Mouse (Mus musculus) frontal cortex, postnatal 14 days (tissue): Measurements from ENCODE around the gene Pxt1.
"Not testable (repeated sequence)": the region's sequence is repeated elsewhere in the genome, so short reads cannot be mapped to it uniquely, and the experiment has no call there.

Source experiments
- DNase-seq, 2 experiments: peaks; one replicate each; pipeline ENCODE4 v3.0.0; 2022; ENCODE audit warnings: low spot score in 2 of 2

Gene Pxt1

GRCm38 (mm10) chr17:28943740-28944139, at the start of gene Pxt1:
Pxt1 (minus strand) TSS chr17:28943840.
- DNase-seq = no peak

GRCm38 (mm10) chr17:28993004-28993403, 49.4 kb upstream of the Pxt1 start:
- DNase-seq = not testable (repeated sequence)

GRCm38 (mm10) chr17:28992105-28992504, 48.5 kb upstream of the Pxt1 start:
- no peak for DNase-seq

- no peak for DNase-seq
Measured at GRCm38 (mm10) chr17:28991286-28991685, 47.6 kb upstream of the Pxt1 start.

GRCm38 (mm10) chr17:28990060-28990459, 46.4 kb upstream of the Pxt1 start:
- no peak for DNase-seq

GRCm38 (mm10) chr17:28988996-28989395, 45.4 kb upstream of the Pxt1 start:
- no peak for DNase-seq

- DNase-seq = no peak
Measured at GRCm38 (mm10) chr17:28988291-28988690, 44.7 kb upstream of the Pxt1 start.

- no peak for DNase-seq
Measured at GRCm38 (mm10) chr17:28987713-28988112, 44.1 kb upstream of the Pxt1 start.

GRCm38 (mm10) chr17:28986833-28987232, 43.2 kb upstream of the Pxt1 start:
- DNase-seq = no peak

GRCm38 (mm10) chr17:28984724-28985420, 41.2 kb upstream of the Pxt1 start:
- no peak for DNase-seq

GRCm38 (mm10) chr17:28982591-28982990, 39.0 kb upstream of the Pxt1 start:
- DNase-seq = no peak

GRCm38 (mm10) chr17:28981081-28981480, 37.4 kb upstream of the Pxt1 start:
- DNase-seq = no peak

GRCm38 (mm10) chr17:28979091-28979490, 35.5 kb upstream of the Pxt1 start:
- DNase-seq = no peak

- no peak for DNase-seq
Measured at GRCm38 (mm10) chr17:28970122-28970521, 26.5 kb upstream of the Pxt1 start.

GRCm38 (mm10) chr17:28967021-28967610, 23.5 kb upstream of the Pxt1 start:
- no peak for DNase-seq

- no peak for DNase-seq
Measured at GRCm38 (mm10) chr17:28961596-28961995, 18.0 kb upstream of the Pxt1 start.

GRCm38 (mm10) chr17:28960597-28960996, 17.0 kb upstream of the Pxt1 start:
- DNase-seq = no peak

- no peak for DNase-seq
Measured at GRCm38 (mm10) chr17:28954416-28954815, 10.8 kb upstream of the Pxt1 start.

- DNase-seq = no peak
Measured at GRCm38 (mm10) chr17:28953251-28953650, 9.6 kb upstream of the Pxt1 start.

GRCm38 (mm10) chr17:28951831-28952799, 8.5 kb upstream of the Pxt1 start, which contains the start of gene Kctd20:
Kctd20 (plus strand) TSS chr17:28951950.
- peak; percentile 81 to 85 for DNase-seq

GRCm38 (mm10) chr17:28950751-28951150, 7.1 kb upstream of the Pxt1 start:
- DNase-seq = no peak

GRCm38 (mm10) chr17:28948661-28949060, 5.0 kb upstream of the Pxt1 start:
- DNase-seq = no peak
